Mouse (Mus musculus) limb, embryonic 14.5 days (tissue): ENCODE results near the gene Fign. TPM values are rescaled to one million over a fixed set of nuclear protein-coding genes. Genes with fewer than 3 reads are reported as not detected.

Experiments
- ATAC-seq: fragments of 200-750 bp; cut with Nextera tagmentation; 2 replicates; pipeline ENCODE4 v1.8.0; 2017; ENCODE audit warnings: low read depth, moderate number of reproducible peaks, moderate TSS enrichment; ENCODE audit not compliant: low FRiP score
- DNase-seq: peaks from one replicate; pipeline ENCODE4 v3.0.0-alpha.2; 2015; ENCODE audit warnings: low spot score
- H3K27ac ChIP-seq: fragments of 300-500 bp; sonication (generic); replicated peaks from 2 replicates; pipeline ENCODE4 v1.5.1; 2014; ENCODE audit warnings: low read depth, mild to moderate bottlenecking, low read length, moderate library complexity, mixed read lengths
- H3K27me3 ChIP-seq: fragments of 300-500 bp; sonication (generic); 2 replicates; pipeline ENCODE4 v1.6.1; 2014; ENCODE audit warnings: low read length, mixed read lengths; ENCODE audit not compliant: control insufficient read depth, insufficient read depth
- H3K36me3 ChIP-seq: fragments of 300-500 bp; sonication (generic); 2 replicates; pipeline ENCODE4 v1.6.1; 2014; ENCODE audit warnings: mild to moderate bottlenecking, low read length, moderate library complexity, mixed read lengths; ENCODE audit not compliant: control insufficient read depth, insufficient read depth
- H3K4me1 ChIP-seq: fragments of 300-500 bp; sonication (generic); 2 replicates; pipeline ENCODE4 v1.6.1; 2014; ENCODE audit warnings: antibody characterized with exemption, low read length, mixed read lengths; ENCODE audit not compliant: control insufficient read depth, insufficient read depth
- H3K4me2 ChIP-seq: fragments of 300-500 bp; sonication (generic); replicated peaks from 2 replicates; pipeline ENCODE4 v1.6.1; 2014; ENCODE audit warnings: low read depth, mild to moderate bottlenecking, low read length, moderate library complexity; ENCODE audit not compliant: severe bottlenecking
- H3K4me3 ChIP-seq: fragments of 300-500 bp; sonication (generic); replicated peaks from 2 replicates; pipeline ENCODE4 v1.5.1; 2014; ENCODE audit warnings: low read length
- H3K9ac ChIP-seq: fragments of 300-500 bp; sonication (generic); 2 replicates; pipeline ENCODE4 v1.6.1; 2014; ENCODE audit warnings: mild to moderate bottlenecking, low read depth, low read length, moderate library complexity; ENCODE audit not compliant: severe bottlenecking
- H3K9me3 ChIP-seq: fragments of 300-500 bp; sonication (generic); 2 replicates; pipeline ENCODE4 v1.6.1; 2016; ENCODE audit warnings: low read length; ENCODE audit not compliant: control insufficient read depth
- POLR2A ChIP-seq: fragments of 200-500 bp; IDR thresholded peaks from 2 replicates; pipeline ENCODE4 v1.8.0; 2012; ENCODE audit warnings: inconsistent platforms, mild to moderate bottlenecking, moderate library complexity, borderline replicate concordance; ENCODE audit not compliant: insufficient read depth, insufficient read length; ENCODE audit errors: extremely low read depth
- WGBS: fragments of 180-500 bp; shearing (Covaris S2); extraction: QIAGEN DNeasy Blood & Tissue Kit; methylation state at CpG from one replicate; pipeline ENCODE4 v1.1.7; 2014; 5-methylcytosine and 5-hydroxymethylcytosine counted together
- polyA plus RNA-seq, 2 experiments: library from polyadenylated mRNA; depleted of rRNA in 1 of 2; stranded (reverse) in 1 of 2; unstranded in 1 of 2; fragments of >200 nt; fragmentation: Nextera tagmentation in 1 of 2; extraction: Ambion mirVana in 1 of 2; gene quantifications; 2 replicates each; pipeline versions ENCODE4 v1.2.1 to v1.2.3; 2012 to 2014

The Fign gene
- polyA plus RNA-seq, 2 experiments, result 2.8 to 4.0 TPM

DNA sequence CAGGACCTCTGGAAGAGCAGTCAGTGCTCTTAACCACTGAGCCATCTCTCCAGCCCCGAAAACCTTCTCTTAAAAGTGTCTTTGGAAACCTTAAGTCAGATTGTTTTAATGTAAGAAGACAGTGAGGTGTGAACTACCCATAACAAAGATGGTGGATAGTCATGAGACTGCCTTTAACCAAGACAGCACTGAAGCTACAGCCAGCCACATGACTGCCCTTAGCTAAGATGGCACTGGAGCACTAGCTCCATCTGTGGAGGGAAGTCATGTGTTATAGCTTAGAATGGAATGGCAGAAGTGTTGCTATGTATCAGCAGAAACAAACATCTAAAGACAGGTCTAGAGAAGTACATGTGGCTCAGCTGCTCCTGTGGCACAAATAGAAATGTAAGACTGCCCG lies 166.8 kb downstream of the Fign start:
- no peak for TF ChIP-seq POLR2A
- H3K27me3 ChIP-seq, result no peaks in the 10 kb centered on the region
- H3K9me3 ChIP-seq, result no peaks in the 10 kb centered on the region
- ATAC-seq (no peak), DNase-seq (no peak)
- WGBS, result 92% methylated on average over 2 of the region's 2 CpGs
- no peak overlapping the region for H3K27ac ChIP-seq
- H3K9ac ChIP-seq, result no peak overlapping the region
- no peaks in the 10 kb centered on the region for H3K36me3 ChIP-seq
- H3K4me1 ChIP-seq, result no peaks in the 10 kb centered on the region
- H3K4me3 ChIP-seq, result no peak overlapping the region
- H3K4me2 ChIP-seq, result no peak overlapping the region

DNA sequence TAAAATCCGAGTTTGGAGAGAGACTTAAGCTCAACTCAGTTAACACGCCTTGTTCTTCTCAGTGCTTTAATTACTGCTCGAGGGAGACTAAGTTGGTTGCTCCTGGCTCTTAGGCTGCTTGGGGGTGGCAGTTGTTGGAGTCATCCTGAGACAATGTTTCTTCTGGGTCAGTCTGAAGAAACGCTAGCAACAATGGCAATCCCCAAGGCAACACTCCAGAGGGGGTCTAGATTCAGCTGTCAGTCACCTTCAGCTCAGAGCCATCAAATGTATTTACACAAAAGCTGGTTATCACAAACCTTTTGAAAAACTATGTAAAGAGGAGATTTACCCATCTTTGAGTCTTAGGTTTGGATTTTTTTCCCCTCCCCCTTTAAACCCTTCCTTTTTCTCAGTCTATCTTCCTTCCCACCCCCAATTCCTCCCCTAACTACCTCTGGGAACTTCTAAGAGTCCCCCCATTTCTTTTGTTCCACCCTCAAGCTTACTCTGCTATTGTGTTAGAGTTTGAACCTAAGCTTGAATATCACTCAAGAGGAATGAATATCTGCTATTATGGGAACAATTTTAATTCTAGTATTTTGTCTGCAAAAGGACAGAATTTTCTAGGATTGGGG lies 171.2 kb downstream of the Fign start:
- WGBS, result 29% methylated on average over 4 of the region's 4 CpGs
- no peak for DNase-seq
- H3K36me3 ChIP-seq, result no peaks in the 10 kb centered on the region
- no peaks in the 10 kb centered on the region for H3K27me3 ChIP-seq
- H3K4me1 ChIP-seq, result no peaks in the 10 kb centered on the region
- TF ChIP-seq POLR2A, result no peak
- H3K27ac ChIP-seq, result no peak overlapping the region
- H3K4me2 ChIP-seq, result no peak overlapping the region
- no peaks in the 10 kb centered on the region for H3K9me3 ChIP-seq
- no peak overlapping the region for H3K4me3 ChIP-seq
- no peak overlapping the region for H3K9ac ChIP-seq
- no peak for ATAC-seq

DNA sequence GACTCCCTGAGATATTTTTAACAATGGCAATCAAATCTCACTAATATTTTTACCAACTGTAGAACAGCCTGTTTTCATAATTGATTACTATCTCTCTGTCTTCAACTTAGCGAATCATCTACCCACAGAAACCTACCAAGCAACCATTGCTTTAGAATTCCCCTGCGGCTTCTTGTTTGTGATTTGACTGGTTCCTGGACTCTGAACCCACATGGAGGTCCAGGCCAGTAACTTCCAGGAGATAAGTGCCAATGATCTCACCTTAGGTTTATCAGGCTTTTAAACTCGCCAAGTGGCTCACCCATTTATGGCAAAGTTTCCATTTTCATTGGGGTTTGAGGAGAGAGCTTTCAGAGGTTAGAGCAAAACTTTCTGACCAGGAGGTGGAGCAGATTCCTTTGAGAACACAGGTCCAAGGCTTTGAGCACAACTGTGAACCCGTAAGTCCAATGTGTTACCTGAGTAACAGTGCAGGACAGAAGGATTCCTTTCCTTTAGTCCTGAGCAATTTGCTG lies 172.1 kb downstream of the Fign start:
- H3K36me3 ChIP-seq, result no peaks in the 10 kb centered on the region
- H3K4me1 ChIP-seq, result 0 out of 2 replicates have a peak, but pooled peaks cover 4% of the 10 kb centered on the region
- no peaks in the 10 kb centered on the region for H3K9me3 ChIP-seq
- TF ChIP-seq POLR2A, result no peak
- no peak overlapping the region for H3K9ac ChIP-seq
- H3K27me3 ChIP-seq, result no peaks in the 10 kb centered on the region
- no peak overlapping the region for H3K27ac ChIP-seq
- DNase-seq (no peak), ATAC-seq (no peak)
- no peak overlapping the region for H3K4me3 ChIP-seq
- WGBS, result 78% methylated on average over 4 of the region's 4 CpGs
- H3K4me2 ChIP-seq, result no peak overlapping the region
